Mouse (Mus musculus) cerebellum, adult 9-10 months (tissue): ENCODE results near the gene Lrrc17.

Source experiments
- DNase-seq: peaks from one replicate; pipeline ENCODE4 v3.0.0; 2022

Lrrc17 gene

GRCm38 (mm10) chr5:21543409-21544201 is at the start of gene Lrrc17:
Gene Lrrc17 (plus strand): TSS chr5:21543559.
- DNase-seq = no peak

- no peak for DNase-seq
Observed at GRCm38 (mm10) chr5:21494781-21495180, 48.6 kb upstream of the Lrrc17 start.

- no peak for DNase-seq
Observed at GRCm38 (mm10) chr5:21496321-21496720, 47.0 kb upstream of the Lrrc17 start.

- no peak for DNase-seq
Observed at GRCm38 (mm10) chr5:21496881-21497280, 46.5 kb upstream of the Lrrc17 start.

GRCm38 (mm10) chr5:21498490-21498889 is 44.9 kb upstream of the Lrrc17 start:
- DNase-seq = no peak

- no peak for DNase-seq
Observed at GRCm38 (mm10) chr5:21498925-21499324, 44.4 kb upstream of the Lrrc17 start.

GRCm38 (mm10) chr5:21500133-21500532 is 43.2 kb upstream of the Lrrc17 start:
- no peak for DNase-seq

GRCm38 (mm10) chr5:21500941-21501340 is 42.4 kb upstream of the Lrrc17 start:
- DNase-seq = no peak

GRCm38 (mm10) chr5:21502936-21503610 is 40.3 kb upstream of the Lrrc17 start:
- DNase-seq = no peak

GRCm38 (mm10) chr5:21505159-21505558 is 38.2 kb upstream of the Lrrc17 start:
- DNase-seq = no peak

- DNase-seq = no peak
Observed at GRCm38 (mm10) chr5:21506887-21507286, 36.5 kb upstream of the Lrrc17 start.

GRCm38 (mm10) chr5:21509801-21510200 is 33.6 kb upstream of the Lrrc17 start:
- no peak for DNase-seq

- no peak for DNase-seq
Observed at GRCm38 (mm10) chr5:21513363-21513762, 30.0 kb upstream of the Lrrc17 start.

GRCm38 (mm10) chr5:21517562-21517961 is 25.8 kb upstream of the Lrrc17 start:
- no peak for DNase-seq

- DNase-seq = no peak
Observed at GRCm38 (mm10) chr5:21518207-21518606, 25.2 kb upstream of the Lrrc17 start.

GRCm38 (mm10) chr5:21519166-21519565 is 24.2 kb upstream of the Lrrc17 start:
- no peak for DNase-seq

- DNase-seq = no peak
Observed at GRCm38 (mm10) chr5:21526835-21527485, 16.4 kb upstream of the Lrrc17 start.

- no peak for DNase-seq
Observed at GRCm38 (mm10) chr5:21527488-21527911, 15.9 kb upstream of the Lrrc17 start.

- DNase-seq = no peak
Observed at GRCm38 (mm10) chr5:21528068-21528842, 15.1 kb upstream of the Lrrc17 start.

- DNase-seq = no peak
Observed at GRCm38 (mm10) chr5:21529110-21529720, 14.1 kb upstream of the Lrrc17 start.

GRCm38 (mm10) chr5:21532126-21532525 is 11.2 kb upstream of the Lrrc17 start:
- no peak for DNase-seq

- no peak for DNase-seq
Observed at GRCm38 (mm10) chr5:21532921-21533320, 10.4 kb upstream of the Lrrc17 start.

- DNase-seq = no peak
Observed at GRCm38 (mm10) chr5:21542226-21542625, 1.1 kb upstream of the Lrrc17 start.
